ENCODE assay signal across 1 mouse cellular context in the genomic region with DNA sequence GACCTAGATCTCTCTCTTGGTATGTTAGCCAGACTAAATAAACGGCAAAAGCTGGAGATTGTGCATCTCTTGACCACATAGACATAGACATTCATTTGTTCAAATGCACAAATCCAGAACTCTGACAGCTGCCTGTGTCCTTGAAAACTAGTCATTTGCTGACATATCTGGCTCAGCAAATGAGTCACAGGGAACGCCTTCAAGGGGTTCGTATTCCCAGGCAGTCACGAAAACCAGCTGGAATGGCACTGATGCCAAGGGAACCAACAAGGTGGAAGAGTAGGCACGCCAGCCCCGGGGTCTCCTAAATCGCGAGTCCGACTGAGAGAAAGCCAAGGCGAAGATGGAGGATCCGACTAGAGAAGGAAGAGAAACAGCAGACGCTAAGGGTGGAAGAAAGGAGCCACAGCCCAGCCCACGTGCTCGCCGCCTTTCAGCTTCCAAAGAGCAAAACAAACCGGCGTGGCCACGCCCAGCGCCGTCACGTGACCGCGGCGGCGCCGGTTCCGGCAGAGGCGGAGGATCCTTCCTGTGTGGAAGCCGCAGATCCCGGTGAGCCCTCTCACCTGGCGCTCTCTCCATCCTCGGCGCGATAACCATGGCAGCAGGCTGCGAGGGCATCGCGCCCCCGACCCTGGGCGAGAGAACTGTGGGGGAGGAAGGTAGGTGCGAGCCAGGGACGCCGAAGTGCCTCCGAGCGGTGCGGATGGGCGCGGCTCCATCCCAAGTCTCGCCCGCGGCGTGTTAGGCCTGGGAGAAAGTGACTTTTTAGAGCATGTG.
A peak's percentile ranks its signal among the peaks of the same experiment; 100 is the strongest.
TF ChIP-seq lines count a peak whose summit lies in the region.

A gene (plus strand): TSS at position 498 of the 780 bp plus-strand sequence.

TF ChIP-seq in MEL, 35 proteins besides CTCF, POLR2A, EP300 and RAD21 (continued from another document):
- TF ChIP-seq RCOR1 (IDR thresholded peaks at IDR 0.05; ENCODE audit: low read depth, low read length) (no peak), TBP (IDR thresholded peaks at IDR 0.05; ENCODE audit: low read depth, low read length) (peak; percentile 29; the same call in 1 of the 2 replicates), ZMIZ1 (IDR thresholded peaks at IDR 0.05; ENCODE audit: low read depth, low read length) (no peak), MAX (IDR thresholded peaks at IDR 0.05; ENCODE audit: low read length) (peak; percentile 100), NRF1 (IDR thresholded peaks at IDR 0.05; ENCODE audit: insufficient read depth, low read depth, low read length, poor library complexity, severe bottlenecking) (peak; percentile 35; the same call in 1 of the 2 replicates), SMC3 (IDR thresholded peaks at IDR 0.05; ENCODE audit: low read depth, low read length) (no peak), MYC (IDR thresholded peaks at IDR 0.05; ENCODE audit: low read depth, low read length) (peak; percentile 93), KAT2A (conservative IDR thresholded peaks at IDR 0.05; ENCODE audit: low read depth, low read length) (no peak; the same call in 1 of the 2 replicates), ZNF384 (IDR thresholded peaks at IDR 0.05; ENCODE audit: low read depth, low read length) (no peak), TCF12 (IDR thresholded peaks at IDR 0.05; ENCODE audit: low read depth, low read length) (peak; percentile 52), ELF1 (IDR thresholded peaks at IDR 0.05; ENCODE audit: low read depth, low read length) (peak; percentile 71), ZKSCAN1 (IDR thresholded peaks at IDR 0.05; ENCODE audit: low read depth, low read length) (no peak), MXI1 (IDR thresholded peaks at IDR 0.05; ENCODE audit: low read depth, low read length) (peak; percentile 100)
